Mouse (Mus musculus) brown adipose tissue, adult 24 weeks (tissue): ENCODE results near the gene Alpk1. TPM values are rescaled to one million over a fixed set of nuclear protein-coding genes. Genes with fewer than 3 reads are reported as not detected.

ENCODE experiments used
- H3K27ac ChIP-seq: fragments of 200-500 bp; replicated peaks from 2 replicates; pipeline ENCODE4 v1.5.1; 2012; ENCODE audit warnings: low read depth, mild to moderate bottlenecking, low read length
- H3K4me1 ChIP-seq: fragments of 200-500 bp; 2 replicates; pipeline ENCODE4 v1.6.1; 2012; ENCODE audit warnings: low read length, mixed read lengths; ENCODE audit not compliant: control insufficient read depth, insufficient read depth, insufficient read length
- H3K4me3 ChIP-seq: fragments of 200-500 bp; 2 replicates; pipeline ENCODE4 v1.5.1; 2012; ENCODE audit warnings: low read depth, mild to moderate bottlenecking, low read length, moderate library complexity; ENCODE audit not compliant: insufficient read depth
- polyA plus RNA-seq: library from polyadenylated mRNA; stranded (reverse); fragments of >200 nt; gene quantifications from 2 replicates; pipeline ENCODE4 v1.2.4, GENCODE M21; 2012; ENCODE audit not compliant: missing spikeins, insufficient read depth, insufficient read length

Gene Alpk1
- polyA plus RNA-seq, 1 experiment = 0.63 TPM

GRCm38 (mm10) chr3:127639875-127640761 lies 140.2 kb downstream of the Alpk1 start:
- Histone ChIP-seq H3K4me1 (0 out of 2 replicates have a peak, but pooled peaks cover 2% of the 10 kb centered on the region), H3K4me3 (no peak overlapping the region), H3K27ac (no peak overlapping the region)

- Histone ChIP-seq H3K4me3 (no peak overlapping the region), H3K4me1 (peaks cover 4% of the 10 kb centered on the region; the same call in 1 of the 2 replicates), H3K27ac (no peak overlapping the region)
Measured at GRCm38 (mm10) chr3:127634984-127635349, 145.4 kb downstream of the Alpk1 start.

GRCm38 (mm10) chr3:127634101-127634983 lies 146.0 kb downstream of the Alpk1 start:
- H3K4me1 ChIP-seq = peaks cover 2% of the 10 kb centered on the region; the same call in 1 of the 2 replicates
- peak overlapping the region; percentile 63 for H3K4me3 ChIP-seq

GRCm38 (mm10) chr3:127633080-127634032 lies 147.0 kb downstream of the Alpk1 start, which contains the start of gene Neurog2:
Gene Neurog2 (plus strand): TSS chr3:127633135.
- Histone ChIP-seq H3K4me1 (peaks cover 3% of the 10 kb centered on the region; the same call in 1 of the 2 replicates), H3K27ac (no peak within 1 kb of the TSS), H3K4me3 (peak within 1 kb of the TSS; percentile 63)

More at GRCm38 (mm10) chr3:127634101-127634983, 146.0 kb downstream of the Alpk1 start:
- H3K27ac ChIP-seq = no peak overlapping the region

GRCm38 (mm10) chr3:127632531-127632930 lies 147.8 kb downstream of the Alpk1 start:
- Histone ChIP-seq H3K4me1 (peaks cover 6% of the 10 kb centered on the region; the same call in 1 of the 2 replicates), H3K4me3 (peak overlapping the region; percentile 63)

GRCm38 (mm10) chr3:127631582-127631981 lies 148.7 kb downstream of the Alpk1 start:
- no peak overlapping the region; the same call in 1 of the 2 replicates for H3K4me3 ChIP-seq

More at GRCm38 (mm10) chr3:127632531-127632930, 147.8 kb downstream of the Alpk1 start:
- H3K27ac ChIP-seq = no peak overlapping the region

GRCm38 (mm10) chr3:127630735-127631372 lies 149.5 kb downstream of the Alpk1 start:
- H3K4me1 ChIP-seq = peaks cover 9% of the 10 kb centered on the region
- H3K27ac ChIP-seq = no peak overlapping the region
- H3K4me3 ChIP-seq = no peak overlapping the region

More at GRCm38 (mm10) chr3:127631582-127631981, 148.7 kb downstream of the Alpk1 start:
- H3K4me1 ChIP-seq = peaks cover 6% of the 10 kb centered on the region; the same call in 1 of the 2 replicates
- no peak overlapping the region for H3K27ac ChIP-seq

- H3K27ac ChIP-seq = no peak overlapping the region
- H3K4me1 ChIP-seq = peaks cover 9% of the 10 kb centered on the region
- no peak overlapping the region for H3K4me3 ChIP-seq
Measured at GRCm38 (mm10) chr3:127630190-127630589, 150.1 kb downstream of the Alpk1 start.

GRCm38 (mm10) chr3:127628311-127629184 lies 151.8 kb downstream of the Alpk1 start:
- H3K4me3 ChIP-seq = no peak overlapping the region
- H3K4me1 ChIP-seq = peaks cover 7% of the 10 kb centered on the region
- no peak overlapping the region for H3K27ac ChIP-seq

GRCm38 (mm10) chr3:127627956-127628310 lies 152.4 kb downstream of the Alpk1 start:
- no peak overlapping the region for H3K27ac ChIP-seq
- peaks cover 7% of the 10 kb centered on the region for H3K4me1 ChIP-seq
- no peak overlapping the region for H3K4me3 ChIP-seq

GRCm38 (mm10) chr3:127627151-127627955 lies 153.0 kb downstream of the Alpk1 start:
- Histone ChIP-seq H3K4me1 (peaks cover 7% of the 10 kb centered on the region), H3K4me3 (no peak overlapping the region), H3K27ac (no peak overlapping the region)

GRCm38 (mm10) chr3:127626524-127626923 lies 153.8 kb downstream of the Alpk1 start:
- H3K27ac ChIP-seq = no peak overlapping the region
- H3K4me3 ChIP-seq = no peak overlapping the region
- H3K4me1 ChIP-seq = peaks cover 7% of the 10 kb centered on the region
